Mouse (Mus musculus) adrenal gland, postnatal 36 days (tissue): ENCODE data around the gene Defb22. TPM values are rescaled to one million over a fixed set of nuclear protein-coding genes. Genes with fewer than 3 reads are reported as not detected.

ENCODE experiments used
- DNase-seq, 2 experiments: peaks; one replicate each; pipeline ENCODE4 v3.0.0; 2021; ENCODE audit warnings: mixed read lengths in 1 of 2
- long read RNA-seq, 2 experiments: library from polyadenylated mRNA; stranded (forward); transcript quantifications; one replicate each; pipeline ENCODE4 v2.0.0; 2021; ENCODE audit warnings: borderline sequencing depth in 2 of 2
- total RNA-seq, 2 experiments: library from RNA; stranded (reverse); gene quantifications; 2 replicates each; pipeline ENCODE4 v1.2.3; 2021

The Defb22 gene
- not detected for total RNA-seq
- long read RNA-seq, experiment 1: 0 reads
- long read RNA-seq, experiment 2: 0 reads

DNA sequence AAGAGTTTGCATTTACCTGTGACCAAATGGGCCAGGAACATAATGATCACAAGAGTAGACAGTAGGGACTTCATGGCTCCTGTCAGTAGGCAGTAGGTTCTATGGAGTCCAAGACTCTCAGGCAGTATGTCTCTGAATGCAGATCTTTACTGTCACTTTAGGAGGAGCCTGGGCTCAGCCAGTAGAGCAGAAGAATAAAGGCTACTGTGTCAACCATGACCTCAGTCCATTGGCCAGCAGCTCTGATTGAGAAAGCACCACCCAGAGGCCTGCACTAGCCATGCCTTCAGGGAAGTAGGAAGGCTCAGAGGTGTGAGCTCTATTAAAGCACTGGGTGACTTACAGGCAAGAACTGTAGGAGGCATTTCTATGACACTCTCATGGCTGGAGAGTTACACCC lies at the start of gene Defb22:
Gene Defb22, minus strand, starts transcription at position 101 of the 400 bp plus-strand sequence.
- DNase-seq: no peak

DNA sequence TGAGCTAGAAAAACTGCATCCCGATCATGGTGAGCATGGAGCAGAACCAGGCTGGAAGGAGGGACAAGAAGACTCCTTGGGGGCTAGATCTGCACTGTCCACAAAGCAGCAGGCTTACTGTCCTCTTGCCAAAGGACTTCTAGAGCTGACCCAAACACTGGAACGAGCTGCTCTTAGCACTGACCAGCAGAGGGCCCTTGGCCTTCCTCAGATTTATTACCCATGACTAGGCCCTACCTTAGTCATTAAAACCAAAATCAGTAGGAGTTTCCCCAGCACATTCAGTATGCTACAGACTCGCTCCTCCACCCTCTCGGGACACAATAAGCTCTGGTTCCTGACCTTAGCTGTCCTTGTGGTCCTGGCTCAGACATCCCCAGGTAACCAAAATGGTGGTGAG lies 28.0 kb upstream of the Defb22 start, which contains the start of gene Defb28:
Gene Defb28, plus strand, starts transcription at position 275 of the 400 bp plus-strand sequence.
- DNase-seq: peak; percentile 39 to 55

DNA sequence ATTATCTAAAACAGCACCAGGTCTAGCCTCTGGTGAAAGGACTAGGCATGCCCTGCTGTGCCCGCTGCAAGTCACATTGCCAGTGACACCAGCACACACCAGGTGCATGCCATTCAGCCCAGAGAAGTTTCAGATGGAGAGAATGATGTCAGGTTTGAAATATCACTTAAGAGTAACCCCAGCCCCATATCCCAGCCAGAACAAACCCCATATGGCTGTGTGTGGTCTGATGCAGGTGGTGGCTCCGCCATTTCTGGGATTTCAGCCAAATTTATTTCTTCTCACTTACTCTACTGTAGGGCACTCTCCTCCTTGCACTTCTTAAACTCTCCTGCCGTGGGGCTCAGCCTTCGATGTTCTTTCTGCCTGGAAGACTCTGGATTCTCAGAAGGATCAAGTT lies 26.1 kb upstream of the Defb22 start:
- DNase-seq: no peak

GRCm38 (mm10) chr2:152511592-152511991 lies 21.7 kb upstream of the Defb22 start, which contains the start of gene Defb26:
Gene Defb26 (minus strand): TSS chr2:152511692.
- DNase-seq: no peak

GRCm38 (mm10) chr2:152503950-152504349 lies 14.0 kb upstream of the Defb22 start:
- no peak for DNase-seq

GRCm38 (mm10) chr2:152500863-152501229 lies 10.9 kb upstream of the Defb22 start:
- no peak for DNase-seq

GRCm38 (mm10) chr2:152500204-152500862 lies 10.4 kb upstream of the Defb22 start:
- DNase-seq: no peak

DNA sequence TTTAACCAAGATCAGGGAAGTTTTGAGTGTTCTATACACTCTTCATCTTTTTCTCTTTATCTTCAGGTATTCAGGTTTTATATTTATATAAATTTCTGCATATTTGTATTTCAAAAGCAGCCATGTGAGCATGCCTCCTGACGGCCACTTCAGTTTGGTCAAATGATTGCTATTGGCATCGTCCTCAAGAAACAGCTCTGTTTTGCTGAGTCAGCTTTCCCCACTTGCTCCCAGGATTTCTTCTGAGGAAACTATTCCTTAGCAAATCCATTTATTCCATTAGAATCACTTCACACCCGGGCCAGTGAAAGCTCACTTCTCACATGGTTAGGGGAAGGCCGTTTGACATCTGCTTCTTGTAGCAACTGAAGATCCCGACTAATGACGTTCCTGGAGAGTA lies 8.1 kb upstream of the Defb22 start:
- DNase-seq: no peak

GRCm38 (mm10) chr2:152493151-152493550 lies 3.2 kb upstream of the Defb22 start:
- no peak for DNase-seq

DNA sequence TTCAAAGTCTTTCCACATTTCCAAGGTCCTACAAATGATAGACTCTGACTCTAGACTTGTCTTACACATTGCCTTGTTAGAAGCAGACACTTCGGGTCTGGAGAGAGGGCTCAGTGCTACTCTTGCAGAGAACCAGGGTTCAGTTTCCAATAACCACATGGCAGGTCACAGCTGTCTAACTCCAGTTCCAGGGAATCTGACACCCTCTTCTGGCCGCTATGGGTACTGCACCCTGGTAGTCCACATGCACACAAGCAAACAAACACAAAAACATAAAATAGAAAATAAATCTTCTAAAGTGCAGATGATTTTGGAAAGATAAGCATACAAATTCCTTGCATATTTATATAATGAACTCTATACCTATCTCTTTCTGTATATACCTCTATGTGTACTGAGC lies 2.9 kb downstream of the Defb22 start:
- no peak for DNase-seq

DNA sequence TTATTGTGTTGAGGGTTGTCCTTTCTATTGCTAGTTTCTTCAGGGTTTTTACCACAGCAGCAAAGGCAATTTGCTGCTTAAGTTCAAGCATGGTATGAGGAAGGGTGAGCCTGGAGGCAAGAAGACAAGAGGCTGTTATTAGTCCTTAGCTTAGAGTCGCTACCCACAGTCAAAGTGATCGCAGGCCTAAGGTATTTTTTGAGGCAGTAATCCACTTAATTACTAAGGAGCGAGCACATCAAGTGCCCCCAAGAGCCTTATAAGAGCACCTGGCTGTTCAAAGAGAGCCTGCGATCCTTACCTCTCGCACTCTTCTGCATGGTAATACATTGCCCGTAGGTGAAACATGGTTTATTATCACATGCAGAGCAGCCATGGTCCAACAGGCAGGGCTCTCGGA lies 8.2 kb downstream of the Defb22 start:
- no peak for DNase-seq

DNA sequence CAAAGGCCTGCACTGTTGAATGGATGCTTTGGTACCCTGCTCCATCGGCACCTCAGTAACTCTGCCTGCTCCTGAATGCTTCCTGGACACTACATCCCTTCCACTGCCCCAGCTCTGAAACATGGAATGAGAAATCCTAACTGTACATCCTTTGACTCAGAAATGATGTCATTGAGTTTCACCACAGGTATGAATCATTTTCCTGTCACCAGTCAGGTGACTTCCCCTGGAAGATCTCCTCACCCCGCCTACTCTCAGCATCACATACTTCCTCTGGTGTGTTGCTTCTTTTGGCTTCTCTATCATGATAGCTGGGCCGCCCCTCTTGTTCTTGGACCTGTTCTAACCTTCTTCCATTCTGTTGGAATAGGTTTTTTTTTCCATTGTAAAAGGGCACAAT lies 9.1 kb downstream of the Defb22 start:
- no peak for DNase-seq

DNA sequence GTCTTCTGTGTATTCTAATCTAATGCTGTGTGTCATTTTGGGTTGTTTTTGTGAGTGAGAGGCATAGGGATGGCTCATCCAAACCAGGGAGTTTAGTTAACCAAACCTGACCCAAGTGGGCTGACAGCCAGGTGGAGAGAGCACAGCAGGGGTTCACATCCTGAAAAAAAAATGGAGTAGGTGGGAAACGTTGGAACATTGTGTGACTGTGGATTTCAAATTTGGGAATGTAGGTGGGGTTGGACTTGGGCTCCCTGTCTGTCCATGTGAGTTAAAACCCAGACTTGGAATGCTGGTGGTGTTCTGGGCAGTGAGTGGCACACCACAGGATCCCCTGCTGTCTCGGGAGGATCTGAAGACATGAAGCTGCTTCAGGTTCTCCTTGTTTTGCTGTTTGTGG lies 13.2 kb downstream of the Defb22 start, which contains the start of gene Defb20:
Gene Defb20, plus strand, starts transcription at position 301 of the 400 bp plus-strand sequence.
- no peak for DNase-seq

DNA sequence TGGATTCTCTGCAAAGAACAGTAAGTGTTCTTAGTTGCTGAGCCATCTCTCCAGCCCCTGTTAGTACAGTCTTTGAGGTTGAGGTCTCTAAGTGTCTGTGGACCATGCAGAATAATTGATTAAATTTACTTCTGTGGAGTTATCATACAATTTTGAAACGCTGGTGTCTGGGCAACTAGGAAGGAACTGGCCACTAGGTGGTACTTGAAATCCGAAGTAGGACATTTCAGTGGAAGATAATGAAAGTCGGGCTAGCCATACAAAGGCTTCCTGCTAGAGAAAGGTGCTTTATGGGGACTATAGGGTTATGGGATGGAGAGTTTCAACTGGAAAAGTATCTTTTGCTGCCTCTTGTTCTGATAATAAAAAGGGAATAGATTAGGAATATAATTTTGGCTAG lies 17.5 kb downstream of the Defb22 start:
- no peak for DNase-seq

DNA sequence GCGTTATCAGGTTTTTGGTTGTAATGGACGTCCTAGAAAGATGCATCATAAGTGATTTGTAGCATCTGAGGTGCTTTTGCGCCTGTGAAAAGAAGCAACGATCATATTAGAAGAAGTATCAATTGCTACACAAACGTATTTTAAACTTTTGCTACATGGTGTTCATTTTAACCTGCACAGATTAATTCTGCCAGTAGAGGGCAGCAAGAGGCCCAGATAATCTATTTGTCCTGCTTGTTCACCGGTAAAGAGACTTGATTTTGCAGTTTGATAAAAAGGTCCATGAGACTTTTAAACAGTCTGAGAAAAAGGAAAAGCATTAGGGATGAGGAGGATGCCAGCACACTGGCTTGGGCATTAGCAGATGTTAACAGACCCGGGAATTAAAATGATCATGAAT lies 19.0 kb downstream of the Defb22 start:
- DNase-seq: peak; percentile 40 to 61

DNA sequence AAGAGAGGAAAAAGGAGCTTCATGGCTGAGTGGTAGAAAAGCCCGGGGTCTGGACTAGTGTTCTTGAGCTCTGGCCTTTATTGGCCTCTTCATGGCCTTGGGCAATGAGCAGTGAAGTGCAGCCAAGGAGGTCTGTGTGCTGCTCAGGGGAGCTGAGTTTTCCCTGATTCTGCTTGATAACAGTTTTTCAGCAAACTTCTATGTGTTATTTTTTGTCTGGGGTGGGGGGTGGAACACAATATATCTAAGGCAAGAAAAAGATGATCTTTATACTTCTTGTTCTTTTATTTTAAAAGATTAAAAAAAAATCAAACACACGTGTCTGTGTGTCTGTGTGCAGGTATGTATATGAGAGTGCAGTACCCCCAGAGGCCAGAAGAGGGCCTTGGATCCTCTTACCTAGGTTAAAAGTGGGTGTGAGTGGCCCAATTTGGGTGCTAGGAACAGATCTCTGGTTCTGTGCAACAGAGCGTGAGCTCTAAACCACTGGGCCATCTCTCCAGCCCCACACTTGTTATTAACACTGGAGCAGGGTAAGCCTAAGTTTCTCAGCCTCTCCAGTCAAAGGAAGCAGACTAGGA lies 25.3 kb downstream of the Defb22 start, which contains the start of gene Defb23:
Gene Defb23, minus strand, starts transcription at position 51 of the 581 bp plus-strand sequence.
- DNase-seq: no peak

DNA sequence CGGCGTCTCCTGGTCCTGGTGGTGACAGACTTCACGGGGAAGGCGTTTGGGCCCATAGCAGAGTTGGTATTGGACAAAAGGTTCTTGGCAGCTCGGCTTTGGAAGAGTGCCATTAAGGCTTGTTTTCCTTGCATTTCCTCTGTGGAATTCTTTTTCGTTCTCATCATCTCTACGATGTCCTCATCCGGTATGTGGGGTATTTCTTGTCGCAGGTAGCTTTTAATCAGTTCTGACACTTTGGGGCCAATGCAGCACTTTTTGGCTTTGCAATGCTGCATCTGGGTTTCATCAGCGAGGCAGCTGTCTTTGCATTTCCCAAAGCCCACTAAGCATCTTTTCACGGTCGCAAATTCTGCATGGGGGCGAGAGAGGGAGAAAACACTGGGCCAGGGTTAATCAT lies 30.7 kb downstream of the Defb22 start:
- DNase-seq: no peak

GRCm38 (mm10) chr2:152452101-152452781 lies 37.7 kb downstream of the Defb22 start:
- no peak for DNase-seq

GRCm38 (mm10) chr2:152450241-152450640 lies 39.7 kb downstream of the Defb22 start:
- peak; percentile 62 to 66 for DNase-seq

DNA sequence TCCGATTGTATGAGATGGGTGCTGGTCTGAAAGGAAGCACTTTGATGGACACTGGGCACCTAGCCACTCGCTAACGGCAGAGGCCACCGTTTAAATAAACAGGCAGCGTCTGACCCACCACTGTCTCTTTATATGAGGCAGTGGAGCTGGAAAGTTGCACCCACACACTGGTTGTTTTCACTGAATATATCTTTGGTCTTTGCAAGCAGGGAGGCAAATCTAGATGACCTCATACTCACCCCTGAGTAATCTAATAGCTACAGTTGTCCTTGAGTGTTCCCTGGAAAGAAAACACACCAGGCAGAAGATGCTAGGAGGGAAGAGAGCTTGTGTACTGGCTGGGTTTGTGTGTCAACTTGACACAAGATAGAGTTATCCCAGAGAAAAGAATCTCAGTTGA lies 42.5 kb downstream of the Defb22 start:
- DNase-seq: no peak

GRCm38 (mm10) chr2:152446642-152447041 lies 43.3 kb downstream of the Defb22 start:
- no peak for DNase-seq

GRCm38 (mm10) chr2:152443281-152443680 lies 46.7 kb downstream of the Defb22 start:
- DNase-seq: no peak

DNA sequence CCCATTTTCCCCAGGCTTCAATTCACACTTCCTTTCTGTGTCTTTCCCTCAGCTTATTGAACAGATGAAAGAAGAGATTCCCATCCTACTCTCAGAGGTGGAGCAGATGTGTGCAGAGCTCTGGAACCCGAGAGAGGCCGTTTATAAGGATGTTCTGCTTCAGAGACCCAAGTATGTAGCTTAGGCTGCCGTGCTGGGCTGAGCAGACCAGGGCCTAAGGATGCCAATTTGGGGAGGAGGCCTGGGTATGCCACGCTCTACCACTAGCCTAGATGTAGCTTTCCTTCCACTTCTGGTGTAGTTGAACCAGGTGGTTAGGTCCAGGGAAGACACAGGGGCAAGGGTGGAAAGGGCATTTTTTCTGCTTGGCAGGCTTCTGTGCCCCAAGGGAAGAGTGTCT lies 47.6 kb downstream of the Defb22 start:
- no peak for DNase-seq
